Mouse (Mus musculus) testis, postnatal 14 days (tissue): ENCODE measurements around the gene Inip.

Source experiments
- DNase-seq: peaks from one replicate; pipeline ENCODE4 v3.0.0; 2021; ENCODE audit warnings: low spot score

The Inip gene

DNA sequence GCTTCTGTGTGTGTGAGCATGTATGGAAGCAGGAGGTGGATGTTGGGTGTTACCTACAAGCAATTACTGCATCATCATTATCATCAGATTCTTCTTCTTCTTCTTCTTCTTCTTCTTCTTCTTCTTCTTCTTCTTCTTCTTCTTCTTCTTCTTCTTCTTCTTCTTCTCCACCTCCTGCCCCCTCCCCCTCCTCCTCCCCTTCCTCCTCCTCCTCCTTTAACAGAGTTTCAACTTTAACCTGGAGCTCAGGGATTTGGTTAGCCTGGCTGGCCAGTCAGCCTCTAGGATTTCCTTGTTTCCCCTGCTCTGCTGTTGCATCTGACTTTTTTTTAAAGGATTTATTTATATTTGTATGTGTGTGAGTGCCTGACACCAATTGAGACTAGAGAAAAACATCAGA is at the start of gene Inip:
TSS of gene Inip (minus strand) at position 101 of the 400 bp plus-strand sequence.
- DNase-seq: no peak

DNA sequence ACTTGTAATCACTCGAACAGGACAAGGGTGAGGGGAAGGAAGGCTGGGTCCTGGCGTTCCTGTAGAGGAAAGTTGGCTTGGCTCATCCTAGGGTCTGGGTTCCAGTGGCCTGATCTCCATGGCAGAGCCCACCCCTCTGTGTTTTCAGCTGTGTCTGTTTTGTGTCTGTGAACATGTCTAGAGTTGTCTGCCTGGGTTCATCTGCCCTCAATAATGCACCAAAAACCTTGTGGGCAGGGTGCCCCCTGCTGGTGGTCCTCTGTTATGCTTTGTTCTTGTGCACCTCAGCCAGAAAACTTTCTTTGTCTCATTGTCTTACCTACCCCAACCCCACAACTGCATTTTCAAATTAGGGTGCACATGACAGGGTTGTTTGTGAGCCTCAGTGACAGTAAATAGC is 48.8 kb upstream of the Inip start:
- peak; percentile 19 for DNase-seq

DNA sequence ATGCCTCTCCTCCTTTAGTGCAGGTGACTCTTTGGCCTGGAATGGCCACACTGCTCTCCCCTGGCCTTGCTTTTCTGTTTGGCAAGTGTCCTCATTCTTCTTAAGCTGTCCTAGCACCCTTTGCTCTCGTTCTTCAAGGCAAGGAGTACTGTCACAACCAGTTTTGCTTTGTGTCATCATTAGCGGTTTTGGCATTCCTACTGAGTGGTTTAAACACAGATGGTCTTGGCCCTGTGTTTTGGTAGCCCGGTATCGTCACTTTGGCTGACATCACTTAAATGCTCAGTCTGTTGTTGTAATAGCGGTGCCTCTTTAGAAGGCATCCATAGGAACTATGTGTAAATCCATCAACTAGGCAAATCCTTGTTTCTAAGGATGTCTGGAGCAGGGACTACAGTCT is 46.1 kb upstream of the Inip start:
- no peak for DNase-seq

DNA sequence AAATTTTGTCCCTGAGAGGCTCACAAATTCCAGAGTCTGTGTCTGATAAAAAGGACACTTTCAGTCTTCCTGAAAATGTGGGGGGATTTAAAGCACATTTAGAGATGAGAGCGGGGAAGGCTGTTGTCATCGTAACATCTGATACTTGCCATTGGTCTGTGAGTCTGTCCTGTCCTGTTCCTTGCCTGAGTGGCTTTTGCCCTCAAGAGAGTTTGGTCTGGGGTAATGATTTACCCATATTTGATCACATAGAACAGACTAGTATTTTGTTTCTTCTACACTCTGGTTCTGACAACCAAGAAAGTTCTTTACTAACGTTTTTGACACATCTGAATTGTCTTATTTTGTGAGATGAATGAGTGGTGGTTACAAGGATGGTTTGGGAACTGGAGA is 43.9 kb upstream of the Inip start:
- DNase-seq: no peak

DNA sequence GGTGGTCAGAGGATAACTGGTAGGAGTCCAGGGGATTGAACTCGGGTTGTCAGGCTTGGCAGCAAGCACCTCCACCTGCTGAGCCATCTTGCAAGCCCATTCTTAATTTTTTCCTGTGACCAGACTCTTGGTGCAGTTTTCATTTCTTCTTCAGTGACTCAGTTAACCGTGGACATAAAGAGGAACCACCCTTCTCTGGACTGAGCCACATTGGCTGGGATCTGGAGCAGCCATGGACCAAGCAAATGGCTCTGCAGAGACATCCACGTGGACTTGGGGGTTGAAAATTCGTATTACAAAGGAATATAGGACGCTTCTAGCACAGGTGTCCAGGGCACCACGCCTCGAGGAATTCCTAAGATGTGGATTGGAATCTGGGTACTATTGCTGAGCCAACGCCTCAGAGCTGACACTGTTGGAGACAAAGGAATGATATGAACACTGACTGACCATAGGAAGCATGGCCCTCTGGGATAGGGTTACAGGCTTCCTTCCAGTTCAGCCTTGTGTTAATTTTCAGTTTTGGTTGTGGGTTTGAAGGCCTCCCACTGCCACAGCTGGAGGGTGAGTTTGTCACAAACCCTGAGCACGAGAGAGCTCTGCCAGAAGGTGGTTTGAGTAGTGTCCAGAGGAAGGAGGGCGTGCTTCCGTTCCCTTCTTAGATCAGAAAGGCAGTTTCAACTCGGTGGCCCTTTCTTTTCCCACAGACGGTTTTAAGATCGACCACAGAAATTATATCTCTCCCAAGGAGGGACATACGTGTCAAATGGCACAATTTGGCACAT is 43.3 kb upstream of the Inip start:
- DNase-seq: no peak

DNA sequence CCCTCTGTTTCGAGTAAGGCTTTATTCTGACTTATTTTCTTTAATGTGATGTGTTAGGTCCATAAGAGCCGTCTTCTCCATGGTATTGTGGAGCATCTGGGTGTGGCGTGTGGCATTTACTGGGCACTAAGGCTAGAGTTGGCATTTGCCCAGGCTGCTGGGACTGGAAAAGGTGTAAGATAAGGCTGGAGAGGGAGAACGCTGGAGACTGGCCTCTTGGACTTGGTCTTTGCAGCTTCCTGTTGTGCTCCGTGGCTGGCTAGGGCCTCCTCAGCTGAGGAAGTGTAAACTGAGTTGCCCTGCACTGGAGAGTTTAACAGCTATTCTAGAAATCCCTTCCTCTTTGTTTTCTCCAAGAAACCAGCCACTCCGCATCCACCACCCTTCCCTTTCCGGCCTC is 36.3 kb upstream of the Inip start:
- DNase-seq: no peak

DNA sequence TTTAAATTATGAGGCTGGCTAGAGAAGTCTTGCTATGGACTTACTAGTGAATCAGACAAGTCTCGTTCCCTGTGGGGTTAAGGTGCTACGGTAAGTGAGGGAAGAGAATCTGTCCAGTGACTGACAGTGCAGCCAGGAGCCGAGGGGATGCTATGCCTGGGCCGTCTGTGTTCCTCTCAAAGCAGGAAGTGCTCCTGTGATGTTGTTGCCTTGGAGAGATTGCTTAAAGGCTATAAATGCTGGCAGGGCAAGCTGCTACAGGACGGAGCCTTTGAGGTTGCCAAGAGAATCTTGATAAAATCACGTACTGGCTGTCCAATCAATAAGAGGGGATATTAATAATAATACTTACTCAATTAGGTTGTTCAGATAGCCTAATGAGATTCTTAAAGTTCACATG is 31.4 kb upstream of the Inip start:
- DNase-seq: no peak

DNA sequence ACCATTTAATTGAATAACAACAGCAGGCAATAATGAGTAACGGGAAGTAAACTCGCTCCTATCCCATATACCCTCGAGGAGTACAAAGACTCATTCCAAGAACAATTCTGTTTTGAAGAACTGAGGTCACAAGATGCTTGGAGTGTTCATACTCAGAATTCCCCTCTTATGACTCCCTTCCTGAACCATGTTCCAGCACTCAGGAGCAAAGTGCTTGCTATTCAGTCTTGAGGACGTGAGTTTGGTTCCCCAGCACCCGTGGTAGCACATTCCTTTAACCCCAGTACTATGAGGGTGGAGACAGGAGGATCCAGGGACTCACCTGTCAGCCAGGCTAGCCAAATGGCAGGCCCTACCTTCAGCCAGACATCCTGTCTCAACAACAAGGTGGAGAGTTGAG is 29.6 kb upstream of the Inip start:
- DNase-seq: no peak

DNA sequence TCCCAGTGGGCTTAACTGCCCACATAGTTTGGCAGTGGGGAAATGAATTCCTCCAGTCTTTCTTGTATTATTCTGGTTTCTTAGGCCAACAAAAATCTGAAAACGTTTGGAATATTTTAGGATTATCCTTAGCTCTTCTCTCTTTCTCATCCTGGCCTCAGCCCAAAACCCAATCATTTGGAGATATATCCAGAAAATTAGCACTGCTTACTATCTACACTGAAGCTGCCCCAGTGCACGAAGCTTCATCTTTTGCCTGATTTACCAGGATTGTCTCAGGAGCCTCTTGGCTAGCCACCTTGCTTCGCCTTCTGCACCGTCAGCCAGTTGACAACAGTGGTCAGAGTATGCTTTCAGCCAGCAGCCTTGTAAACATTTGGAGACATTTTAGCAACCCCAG is 27.7 kb upstream of the Inip start:
- no peak for DNase-seq

DNA sequence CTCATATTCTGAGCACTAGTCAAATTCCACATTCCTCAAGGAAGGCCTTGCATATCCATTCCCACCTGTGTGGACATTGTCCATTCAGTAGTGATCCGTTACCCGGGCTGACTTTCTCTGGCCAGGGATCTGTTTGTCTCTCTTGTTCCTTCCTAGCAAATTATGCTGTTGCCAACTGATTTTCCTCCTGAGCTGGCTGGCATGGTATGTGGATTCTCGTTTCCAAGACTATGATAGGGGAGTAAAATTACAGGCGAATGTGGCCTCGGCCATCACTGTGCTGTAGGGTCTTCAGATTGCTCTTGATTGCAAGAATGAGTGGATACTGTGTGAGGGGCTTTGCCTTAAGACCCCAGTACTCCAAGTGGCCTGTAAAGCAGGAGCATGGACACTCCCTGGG is 25.0 kb upstream of the Inip start:
- DNase-seq: no peak

DNA sequence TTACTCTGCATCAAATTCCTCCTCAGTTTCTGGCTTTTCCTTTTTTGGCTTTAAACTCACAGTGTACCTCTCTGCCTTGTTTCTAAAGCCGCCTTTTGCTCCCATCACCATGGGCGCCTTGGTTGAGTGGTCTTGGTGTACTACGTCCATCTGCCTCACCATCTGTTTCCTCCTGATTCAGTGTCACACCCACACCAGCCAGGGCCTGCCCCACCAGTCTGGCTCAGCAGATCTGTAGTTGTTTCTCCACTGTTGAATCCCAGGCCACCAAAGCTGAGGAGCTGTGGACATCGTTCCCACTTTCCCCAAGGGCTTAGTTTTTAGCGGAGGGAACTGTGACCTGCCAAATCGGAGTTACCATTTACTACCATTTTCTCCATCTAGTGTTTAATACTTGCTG is 24.2 kb upstream of the Inip start:
- no peak for DNase-seq

DNA sequence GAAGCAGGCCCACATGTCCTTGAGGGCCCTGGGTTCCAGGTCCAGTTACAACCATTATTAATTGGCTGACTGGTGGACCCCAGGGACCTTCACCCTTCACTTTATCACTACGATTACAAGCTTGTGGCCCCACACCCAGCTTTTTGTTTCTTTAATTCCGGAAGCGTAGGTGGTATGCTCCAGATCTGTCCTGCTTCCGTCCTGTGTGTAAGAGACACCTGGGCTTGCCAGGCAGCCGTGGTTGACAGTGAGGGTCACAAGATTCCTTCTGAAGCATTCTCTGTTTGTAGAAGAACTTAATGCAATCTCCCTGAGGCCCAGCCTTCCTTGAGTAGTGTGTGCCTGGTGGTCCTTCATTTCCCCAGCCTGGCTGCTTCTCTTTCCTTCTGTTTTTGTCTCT is 23.5 kb upstream of the Inip start:
- no peak for DNase-seq

DNA sequence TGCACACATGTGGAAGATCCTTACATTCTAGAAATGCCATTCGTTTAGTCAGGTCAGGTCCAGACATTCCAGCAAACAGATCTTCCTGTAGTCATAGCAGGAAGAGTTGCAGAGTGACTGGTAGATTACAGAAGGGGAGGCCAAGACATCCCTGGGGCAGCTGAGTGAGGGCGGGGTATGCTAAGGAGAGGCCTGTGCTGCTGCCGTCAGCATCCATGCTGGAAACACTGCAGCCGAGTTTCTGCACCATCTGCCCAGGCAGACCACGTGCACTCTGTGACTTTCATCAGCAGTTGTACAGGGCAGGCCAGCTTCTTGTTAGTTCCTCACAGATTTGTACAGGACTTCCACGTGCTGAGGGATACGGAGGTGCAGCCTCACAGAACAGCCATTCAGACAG is 22.1 kb upstream of the Inip start:
- DNase-seq: no peak

DNA sequence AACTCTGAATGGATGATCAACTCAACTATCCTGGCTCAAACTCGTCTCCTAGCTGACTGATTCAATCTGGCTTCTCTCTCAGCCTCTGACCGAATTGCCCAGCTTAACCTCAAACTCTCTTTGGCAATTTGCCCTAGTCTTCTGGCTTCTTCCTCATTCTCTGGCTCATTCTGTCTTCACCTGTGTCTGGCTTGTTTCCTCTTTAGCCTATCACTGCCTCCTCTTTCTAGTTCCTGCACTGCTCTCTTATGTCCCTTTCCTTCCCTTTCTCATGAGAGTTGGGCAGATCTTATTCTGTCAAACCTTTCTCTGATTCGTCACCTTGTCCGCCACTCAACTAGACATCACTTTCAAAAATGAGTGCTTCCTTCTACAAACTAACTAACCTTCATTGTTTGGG is 20.7 kb upstream of the Inip start:
- no peak for DNase-seq

DNA sequence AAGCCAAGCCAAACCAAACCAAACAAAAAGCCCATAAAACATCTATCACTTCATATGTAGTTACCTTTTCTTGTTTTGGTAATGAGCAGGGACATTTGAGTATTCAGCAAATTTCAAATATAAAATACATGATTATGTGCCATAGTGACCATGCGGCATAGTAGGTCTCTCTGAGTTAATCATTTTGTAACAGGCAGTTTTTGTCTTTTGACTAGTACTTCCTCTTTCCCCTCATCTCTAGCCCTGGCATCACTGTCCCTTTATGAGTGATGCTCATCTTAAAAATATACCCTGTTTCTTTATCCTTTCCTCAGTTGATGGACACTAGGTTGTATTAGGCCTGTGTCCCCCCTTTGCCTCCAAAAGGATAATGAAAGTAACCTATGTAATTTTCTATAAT is 20.1 kb upstream of the Inip start:
- no peak for DNase-seq

DNA sequence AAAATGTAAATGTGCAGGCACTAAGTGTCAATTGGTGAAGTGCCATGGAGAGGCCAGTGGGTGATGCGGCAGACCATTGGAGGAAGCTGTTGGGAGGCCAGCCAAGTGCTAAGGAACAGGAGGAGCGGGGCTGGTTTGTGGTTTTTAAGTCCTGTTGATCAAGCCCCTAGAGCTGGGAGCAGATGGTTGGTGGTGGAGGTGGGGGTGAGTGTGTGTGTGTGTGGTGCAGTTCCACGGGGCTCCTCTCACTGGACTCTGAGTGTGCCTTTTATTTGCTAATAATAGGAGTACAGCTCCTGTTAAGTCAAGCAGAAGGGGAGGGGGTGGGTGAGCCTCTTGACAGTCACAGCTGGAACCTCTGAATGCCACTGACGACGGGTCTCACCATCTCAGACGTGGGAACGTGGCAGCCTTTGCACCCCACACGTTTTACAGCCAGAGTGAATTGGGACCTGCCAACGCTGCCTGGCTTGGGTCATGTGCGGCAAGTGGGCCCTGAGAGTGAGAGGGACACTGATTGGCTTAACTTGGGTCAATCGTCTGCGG is 18.2 kb upstream of the Inip start:
- DNase-seq: no peak

DNA sequence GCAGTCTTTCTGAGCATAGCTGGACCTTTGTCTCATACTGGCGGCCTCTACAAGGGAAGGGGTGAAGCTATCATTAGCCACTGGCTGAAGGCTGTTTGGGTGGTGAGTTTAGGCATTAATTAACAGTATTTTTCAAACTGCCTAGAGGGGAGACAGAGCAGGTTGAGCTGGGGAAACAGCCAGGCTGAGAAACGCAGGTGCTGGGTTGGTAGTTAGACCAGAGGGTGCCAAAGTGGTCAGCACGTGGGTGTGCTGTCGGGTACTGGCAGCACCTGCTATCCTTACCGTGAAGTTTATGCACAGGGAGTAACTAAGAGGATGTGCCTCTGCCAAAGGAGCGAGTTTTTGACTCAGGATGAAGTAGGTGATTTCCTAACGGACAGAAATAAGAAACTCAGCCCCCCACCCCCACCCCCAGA is 17.7 kb upstream of the Inip start:
- DNase-seq: no peak

DNA sequence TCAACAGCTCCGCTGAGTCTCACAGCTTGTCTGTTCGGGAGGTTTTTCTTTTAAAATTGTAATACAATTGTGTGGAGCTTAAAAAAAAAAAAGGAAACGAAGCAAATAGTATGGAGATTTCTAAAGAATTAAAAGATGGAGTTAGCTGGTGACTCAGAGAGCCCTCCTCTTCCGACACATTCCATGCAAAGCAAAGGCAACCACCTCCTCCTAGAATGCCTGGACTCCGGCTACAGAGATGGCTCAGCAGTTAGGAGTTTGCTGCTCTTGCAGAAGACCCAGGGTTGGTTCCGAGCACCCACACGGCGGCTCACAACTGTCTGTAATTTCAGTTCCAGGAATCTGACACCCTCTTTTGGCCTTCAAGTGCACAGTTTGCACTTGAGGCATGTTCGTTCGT is 17.1 kb upstream of the Inip start:
- DNase-seq: no peak

DNA sequence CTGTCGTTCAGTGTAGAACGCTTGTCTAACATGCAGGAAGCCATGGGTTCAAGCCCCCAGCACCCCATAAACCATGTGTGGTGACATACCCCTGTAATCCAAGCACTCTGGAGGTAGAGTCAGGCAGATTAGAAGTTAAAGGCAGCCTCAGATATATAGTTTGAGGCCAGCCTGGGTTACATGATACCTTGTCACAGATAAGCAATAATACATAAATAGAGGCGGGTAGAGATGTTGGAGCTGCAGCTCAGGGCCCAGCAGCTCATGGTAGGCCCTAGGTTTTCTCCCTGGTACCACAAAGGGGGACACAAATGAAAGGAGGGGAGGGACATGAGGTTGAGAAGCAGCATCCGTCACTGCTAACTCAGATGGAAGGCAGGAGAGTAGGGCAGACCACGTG is 16.4 kb upstream of the Inip start:
- no peak for DNase-seq

DNA sequence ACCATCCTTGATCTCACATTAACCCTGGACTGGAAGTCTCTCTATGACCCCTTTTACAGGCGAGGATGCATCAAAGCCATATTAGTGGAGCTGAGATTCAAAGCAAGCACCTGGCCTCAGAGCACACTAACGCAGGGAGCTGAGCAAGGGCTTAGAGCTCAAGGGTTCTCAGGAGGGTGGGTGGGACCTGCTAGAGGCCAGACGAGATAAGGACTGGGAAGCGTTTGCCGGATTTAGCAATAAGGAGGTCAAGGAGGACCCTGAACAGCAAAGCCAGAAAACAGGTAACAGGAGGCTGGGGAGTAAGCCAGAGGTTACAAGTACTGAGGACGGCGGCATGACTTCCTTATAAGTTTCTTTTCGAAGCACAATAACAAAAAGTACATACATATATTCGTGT is 15.1 kb upstream of the Inip start:
- DNase-seq: no peak

DNA sequence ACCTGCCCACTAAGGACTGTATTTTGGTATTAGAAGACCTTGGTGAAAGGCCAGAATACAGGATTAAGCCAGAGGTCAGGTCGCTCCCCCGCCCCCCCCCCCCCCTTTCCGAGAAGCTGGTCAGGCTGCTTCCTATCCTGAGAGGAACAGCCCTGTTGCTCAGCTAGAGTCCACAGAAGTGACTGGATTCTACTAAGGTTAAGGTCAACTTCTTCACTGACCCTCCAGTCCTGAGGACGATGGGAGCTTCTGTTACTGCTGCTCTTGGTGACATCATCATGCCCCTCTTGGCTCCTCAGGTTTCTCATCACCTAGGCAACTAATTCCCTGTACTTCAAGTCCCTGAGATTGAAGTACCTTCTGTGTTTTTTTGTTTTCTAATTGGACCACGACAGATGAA is 14.6 kb upstream of the Inip start:
- no peak for DNase-seq

DNA sequence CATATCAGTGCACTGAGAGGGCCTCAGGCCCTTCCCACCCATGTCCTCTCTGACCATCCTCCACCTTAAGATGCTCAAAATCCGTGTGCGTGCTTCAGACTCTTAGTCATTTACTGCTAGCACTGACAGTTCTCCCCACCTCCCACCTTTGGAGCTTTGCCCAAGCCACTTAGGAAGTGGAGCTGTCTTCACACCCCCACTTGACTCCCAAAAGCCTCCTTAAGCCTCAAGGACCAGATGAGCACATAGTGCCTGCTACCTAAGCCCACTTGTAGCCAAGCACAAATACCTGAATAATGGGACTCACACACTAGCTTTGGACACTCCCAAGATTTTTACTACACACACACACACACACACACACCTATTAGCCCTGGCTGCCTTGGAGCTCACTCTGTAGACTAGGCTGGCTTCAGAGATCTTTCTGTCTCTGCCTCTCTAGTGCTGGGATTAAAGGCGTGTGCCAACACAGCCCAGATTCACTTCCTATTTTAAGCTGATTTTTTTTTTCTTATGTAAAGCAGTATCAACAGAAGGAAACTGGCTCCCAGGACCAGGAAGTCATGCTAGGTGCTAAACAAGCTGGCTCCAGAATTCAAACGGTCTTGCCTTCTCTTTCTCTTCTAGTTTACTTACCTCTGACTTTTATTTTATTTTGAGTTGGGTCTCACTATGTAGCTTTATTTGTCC is 13.9 kb upstream of the Inip start:
- no peak for DNase-seq

DNA sequence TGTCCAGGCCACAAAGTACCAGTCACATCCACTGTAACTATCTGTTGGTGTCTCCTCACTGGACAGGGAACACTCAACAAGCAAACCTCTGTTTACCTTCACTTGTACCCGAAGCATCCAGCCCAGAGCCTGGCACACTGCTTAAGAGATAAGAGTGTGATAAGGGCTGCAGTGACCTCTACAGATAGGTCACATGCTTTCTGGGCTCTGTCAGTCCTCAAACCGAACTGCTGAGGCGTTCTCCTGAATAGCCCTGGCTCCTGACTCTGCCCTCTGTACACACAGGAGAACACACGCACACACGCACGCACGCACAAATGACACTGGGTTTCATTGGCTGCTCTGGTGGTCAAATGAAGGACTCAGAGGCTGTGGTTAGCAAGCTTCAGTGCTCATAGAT is 12.7 kb upstream of the Inip start:
- no peak for DNase-seq

DNA sequence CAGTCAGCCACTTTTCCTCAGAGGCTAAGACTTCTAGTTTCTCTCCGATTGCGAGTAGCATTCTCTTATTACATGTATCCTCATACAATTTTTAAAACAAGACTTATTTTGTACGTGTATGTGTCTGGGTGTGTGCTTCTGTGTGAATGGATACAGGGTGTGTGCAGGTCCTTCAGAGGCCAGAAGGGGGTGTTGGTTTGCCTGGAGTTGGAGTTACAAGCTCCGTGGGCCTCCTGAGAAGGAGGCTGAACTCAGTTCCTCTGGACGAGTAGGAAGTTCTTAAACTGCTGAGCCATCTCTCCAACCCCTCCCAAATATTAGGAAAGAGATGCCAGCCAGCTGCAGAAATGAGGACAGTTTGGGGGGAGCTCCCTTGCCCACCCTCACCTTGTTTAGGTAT is 7.0 kb upstream of the Inip start:
- no peak for DNase-seq
